Mouse (Mus musculus) thymus, adult 2 months (tissue): ENCODE measurements around the gene Mrm3.

ENCODE experiments used
- CTCF ChIP-seq: fragments of 200-500 bp; IDR thresholded peaks from 2 replicates; pipeline ENCODE4 v1.5.1; 2012; ENCODE audit warnings: mild to moderate bottlenecking, control low read depth, low read length, moderate library complexity, borderline replicate concordance; ENCODE audit not compliant: control insufficient read depth, poor library complexity, insufficient read depth; ENCODE audit errors: extremely low read depth
- POLR2A ChIP-seq: fragments of 200-500 bp; IDR thresholded peaks from 2 replicates; pipeline ENCODE4 v1.6.1; 2012; ENCODE audit warnings: mild to moderate bottlenecking, low read length, control low read depth, moderate library complexity; ENCODE audit not compliant: control insufficient read depth, poor library complexity, insufficient read depth; ENCODE audit errors: extremely low read depth

DNA sequence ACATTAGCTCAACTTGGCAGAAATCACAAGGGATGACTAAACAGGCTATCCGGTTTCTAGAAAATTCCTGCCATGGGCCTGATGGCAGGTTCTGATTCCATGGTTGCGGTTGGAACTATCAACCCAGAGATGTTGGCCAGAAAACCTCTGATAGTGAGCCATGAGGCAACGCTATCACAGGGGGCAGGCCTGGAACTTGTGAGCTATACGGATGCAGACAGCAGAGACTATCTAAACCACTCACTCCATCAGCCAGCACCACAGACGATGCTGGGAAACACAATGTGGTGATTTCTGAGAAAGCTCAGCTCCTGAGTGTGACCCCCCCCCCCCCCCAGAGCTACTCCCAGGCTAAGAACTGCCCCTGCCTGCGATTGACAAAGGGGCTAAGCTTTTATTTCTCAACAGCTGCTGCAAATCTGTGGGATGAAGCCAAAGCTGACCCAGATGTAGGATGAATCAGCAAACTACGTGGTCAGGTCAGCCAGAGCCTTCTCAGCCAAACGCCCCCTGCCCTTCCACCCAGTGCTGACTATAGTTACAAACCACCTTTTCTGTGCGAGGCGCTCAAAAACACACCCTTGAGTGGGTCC, 43.1 kb downstream of the Mrm3 start:
- TF ChIP-seq CTCF (no peak), POLR2A (no peak)
